In genomic region chr2:158129291-158130002, GRCm38 (mm10) we compare ENCODE assay signal across 13 mouse cellular contexts. TPM values are rescaled to one million over a fixed set of nuclear protein-coding genes. Genes with fewer than 3 reads are reported as not detected.
DNase-seq lines count a peak whose midpoint lies in the region; ATAC-seq and TF ChIP-seq lines count a peak whose summit lies in the region.
"Had no signal": no experiment of that assay in that cellular context is flagged by ENCODE, and none has a peak within 500 bp of the region (broad histone marks: within the 10 kb centered on the region; RNA-seq: fewer than 3 reads in every experiment).

No protein-coding gene starts in this region.

- no peak overlapping the region for H3K9ac ChIP-seq in intestine, embryonic 15.5 days
- H3K9ac ChIP-seq in intestine, postnatal 0 days (ENCODE audit: low read depth, low read length), result no peak overlapping the region
- no peak overlapping the region for H3K9ac ChIP-seq in lung, postnatal 0 days (replicated peaks; ENCODE audit: low read depth)
- H3K9ac ChIP-seq: hindbrain, embryonic 14.5 days; liver, embryonic 15.5 days; midbrain, embryonic 15.5 days had no signal

- peaks cover 20% of the 10 kb centered on the region; the same call in 1 of the 2 replicates for H3K36me3 ChIP-seq in intestine, embryonic 15.5 days
- peaks cover 76% of the 10 kb centered on the region for H3K36me3 ChIP-seq in intestine, postnatal 0 days (ENCODE audit: control insufficient read depth, insufficient read depth)
- H3K36me3 ChIP-seq in lung, postnatal 0 days (ENCODE audit: insufficient read depth, low read length), result peaks cover 53% of the 10 kb centered on the region
- H3K36me3 ChIP-seq: midbrain, embryonic 15.5 days had no signal

- WGBS in intestine, embryonic 15.5 days, result 80% methylated on average over 16 of the region's 16 CpGs
- WGBS in intestine, postnatal 0 days, result 79% methylated on average over 16 of the region's 16 CpGs
- WGBS in lung, postnatal 0 days, result 82% methylated on average over 16 of the region's 16 CpGs

- no peak for TF ChIP-seq EP300 in lung, postnatal 0 days (IDR thresholded peaks at IDR 0.05)

- DNase-seq in heart, adult 11 months, result peak; percentile 92
- DNase-seq in heart, adult 8-10 months (ENCODE audit: low spot score), result no peak
- DNase-seq in lung, postnatal 0 days (ENCODE audit: low spot score), result no peak
- DNase-seq in lung, postnatal 36 days, result no peak
- DNase-seq in kidney, postnatal 36 days, result peak; percentile 66 to 71
- no peak for DNase-seq in right cerebral cortex, postnatal 14 days

- no peaks in the 10 kb centered on the region for H3K27me3 ChIP-seq in intestine, embryonic 15.5 days (replicated peaks)
- H3K27me3 ChIP-seq in intestine, postnatal 0 days (replicated peaks; ENCODE audit: control insufficient read depth, insufficient read depth, low read length), result no peaks in the 10 kb centered on the region
- H3K27me3 ChIP-seq in lung, postnatal 0 days (replicated peaks; ENCODE audit: insufficient read depth, low read length), result no peaks in the 10 kb centered on the region
- H3K27me3 ChIP-seq: liver, embryonic 15.5 days; midbrain, embryonic 15.5 days; Patski had no signal

- no peak overlapping the region for H3K4me2 ChIP-seq in intestine, embryonic 15.5 days (replicated peaks)
- H3K4me2 ChIP-seq in intestine, postnatal 0 days (replicated peaks; ENCODE audit: low read depth), result no peak overlapping the region
- no peak overlapping the region for H3K4me2 ChIP-seq in lung, postnatal 0 days (replicated peaks; ENCODE audit: low read depth, low read length)
- H3K4me2 ChIP-seq: hindbrain, embryonic 14.5 days; liver, embryonic 15.5 days; midbrain, embryonic 15.5 days had no signal

- no peak overlapping the region for H3K27ac ChIP-seq in intestine, embryonic 15.5 days
- H3K27ac ChIP-seq in intestine, postnatal 0 days (ENCODE audit: low read depth, low read length), result no peak overlapping the region
- H3K27ac ChIP-seq in lung, postnatal 0 days (ENCODE audit: low read length), result peak overlapping the region; percentile 81
- H3K27ac ChIP-seq: hindbrain, embryonic 14.5 days; kidney, postnatal 0 days; midbrain, embryonic 15.5 days had no signal

- H3K4me3 ChIP-seq in intestine, embryonic 15.5 days (replicated peaks), result no peak overlapping the region
- H3K4me3 ChIP-seq in intestine, postnatal 0 days (ENCODE audit: low read depth, low read length), result no peak overlapping the region
- H3K4me3 ChIP-seq in lung, postnatal 0 days (ENCODE audit: low read depth, low read length), result no peak overlapping the region
- H3K4me3 ChIP-seq: liver, embryonic 15.5 days; midbrain, embryonic 15.5 days had no signal

- no peak for TF ChIP-seq CTCF in intestine, postnatal 0 days (IDR thresholded peaks at IDR 0.05; ENCODE audit: low read depth)
- TF ChIP-seq CTCF in lung, postnatal 0 days (IDR thresholded peaks at IDR 0.05), result no peak

- peaks cover 11% of the 10 kb centered on the region; the same call in 1 of the 2 replicates for H3K4me1 ChIP-seq in intestine, embryonic 15.5 days (replicated peaks)
- peaks cover 5% of the 10 kb centered on the region; the same call in 1 of the 2 replicates for H3K4me1 ChIP-seq in intestine, postnatal 0 days (replicated peaks; ENCODE audit: control insufficient read depth, insufficient read depth, low read length)
- H3K4me1 ChIP-seq in lung, postnatal 0 days (ENCODE audit: insufficient read depth, low read depth, low read length), result peaks cover 16% of the 10 kb centered on the region; the same call in 1 of the 2 replicates
- H3K4me1 ChIP-seq: midbrain, embryonic 15.5 days had no signal

- no peaks in the 10 kb centered on the region for H3K9me3 ChIP-seq in intestine, embryonic 15.5 days
- no peaks in the 10 kb centered on the region for H3K9me3 ChIP-seq in intestine, postnatal 0 days (ENCODE audit: control insufficient read depth)
- no peaks in the 10 kb centered on the region for H3K9me3 ChIP-seq in lung, postnatal 0 days (ENCODE audit: low read length)
- H3K9me3 ChIP-seq: liver, embryonic 15.5 days; midbrain, embryonic 15.5 days had no signal

- 0 out of 2 replicates have a peak, but pooled peaks have one; percentile 11 for ATAC-seq in intestine, embryonic 15.5 days
- no peak for ATAC-seq in intestine, postnatal 0 days
- no peak for ATAC-seq in lung, postnatal 0 days
- ATAC-seq: midbrain, embryonic 15.5 days; Patski had no signal

RNA-seq across cellular contexts. Expression of gene Tgm2, which starts 16.8 kb away (rescaled TPM):
- total RNA-seq in heart, adult 8-10 months (2022), result 100 to 1,000 TPM; 211 to 296 (median 238) TPM
- polyA plus RNA-seq in intestine, embryonic 15.5 days (2015; fragmentation: Nextera tagmentation; extraction: Ambion mirVana), result 83.4 and 90.2 TPM in 2 replicates
- polyA plus RNA-seq in intestine, postnatal 0 days (2015; fragmentation: Nextera tagmentation; extraction: Ambion mirVana), result 40.0 and 40.4 TPM in 2 replicates
- polyA plus RNA-seq in lung, postnatal 0 days (2015; fragmentation: Nextera tagmentation; extraction: Ambion mirVana), result 97.0 TPM in 2 replicates

Comparison
In these comparisons a context has a peak if more than half of its experiments do, and no peak if none do; other contexts are left out.
1. DNase-seq: peak in heart, adult 11 months (single experiment) and kidney, postnatal 36 days (2 of 2); none in heart, adult 8-10 months (single experiment), lung, postnatal 0 days (single experiment), lung, postnatal 36 days (single experiment) and right cerebral cortex, postnatal 14 days (single experiment).